Mouse (Mus musculus) thymus, postnatal 14 days (tissue): Measurements from ENCODE around the gene Synpo2.
A peak's percentile ranks its signal among the peaks of the same experiment; 100 is the strongest.

Experiments
- DNase-seq: peaks from one replicate; pipeline ENCODE4 v3.0.0; 2021

Synpo2 gene

GRCm38 (mm10) chr3:123204658-123205057, 31.3 kb downstream of the Synpo2 start:
- no peak for DNase-seq

DNA sequence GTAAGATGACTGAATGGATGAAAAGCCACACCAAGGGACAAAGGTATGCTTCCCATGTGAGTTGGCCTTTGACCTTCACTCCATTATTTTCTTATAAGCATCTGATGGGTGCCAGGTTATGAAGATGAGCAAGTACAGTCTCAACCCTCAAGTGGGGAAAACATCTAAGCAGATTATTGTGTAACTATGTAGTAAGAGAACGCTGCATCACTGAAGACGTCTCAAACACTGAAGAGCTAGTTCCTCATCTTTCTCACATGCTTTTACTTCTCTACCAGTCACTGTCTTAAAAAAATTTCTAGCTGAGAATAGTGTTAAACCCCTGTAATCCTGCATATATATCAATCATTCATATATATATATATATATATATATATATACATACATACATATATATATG, 34.2 kb downstream of the Synpo2 start:
- DNase-seq: no peak

DNA sequence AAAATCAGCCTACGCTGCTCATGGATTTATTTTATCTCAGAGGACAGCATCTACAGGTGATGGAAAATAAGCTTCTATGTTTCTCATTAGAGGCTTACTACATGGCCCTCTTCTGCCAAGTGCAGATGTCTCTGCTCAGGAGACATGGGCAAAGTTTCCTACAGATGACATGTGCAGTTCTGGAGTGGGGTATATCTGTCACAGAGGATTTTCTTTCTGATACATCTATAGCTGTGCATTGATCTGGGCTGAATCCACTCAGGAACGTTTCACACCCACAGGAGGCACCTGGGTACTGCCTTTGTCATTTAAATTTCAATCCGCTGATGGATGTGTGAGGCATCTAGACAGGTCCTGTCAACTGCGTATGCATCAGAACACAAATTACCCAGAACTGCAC, 42.2 kb downstream of the Synpo2 start:
- no peak for DNase-seq

DNA sequence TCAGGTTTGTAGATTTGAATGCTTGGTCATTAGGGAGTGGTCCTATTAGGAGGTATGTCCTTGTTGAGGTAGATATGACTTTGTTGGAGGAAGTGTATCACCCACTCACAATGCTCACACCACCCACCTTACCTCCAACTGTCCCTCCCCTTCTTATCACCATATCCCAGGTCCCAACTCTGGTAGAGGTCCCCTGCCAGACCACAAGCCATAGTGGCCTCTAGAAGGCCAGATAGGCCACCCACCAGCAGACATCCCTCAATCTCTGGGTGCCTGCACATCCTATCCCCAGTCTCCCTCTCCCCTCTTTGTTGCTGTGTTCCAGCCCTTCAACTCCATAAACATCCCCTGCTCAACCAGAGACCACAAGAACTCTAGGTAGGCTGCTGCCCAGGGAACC, 44.3 kb downstream of the Synpo2 start:
- DNase-seq: no peak

DNA sequence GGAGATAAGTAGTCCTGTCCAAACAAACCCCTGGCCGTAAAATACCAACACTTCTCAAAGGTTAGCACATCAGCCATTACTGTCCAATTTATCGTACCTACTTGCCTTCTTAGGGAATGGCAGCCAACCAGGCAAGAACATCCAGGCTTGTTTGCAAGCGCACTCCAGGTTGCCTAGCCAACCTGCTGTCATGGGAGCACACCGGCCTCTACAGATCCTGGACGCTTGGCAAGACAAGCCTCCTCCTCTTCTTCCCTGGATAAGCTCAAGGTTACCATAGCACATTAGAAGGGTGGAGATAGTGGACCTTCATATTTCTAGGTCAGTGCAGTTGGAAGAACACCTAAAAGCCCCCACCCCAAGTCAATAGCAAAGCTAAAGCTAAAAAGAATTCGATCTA, 45.6 kb downstream of the Synpo2 start:
- no peak for DNase-seq

- DNase-seq: no peak
Measured at GRCm38 (mm10) chr3:123189826-123190225, 46.1 kb downstream of the Synpo2 start.

- no peak for DNase-seq
Measured at GRCm38 (mm10) chr3:123188616-123189230, 47.2 kb downstream of the Synpo2 start.

DNA sequence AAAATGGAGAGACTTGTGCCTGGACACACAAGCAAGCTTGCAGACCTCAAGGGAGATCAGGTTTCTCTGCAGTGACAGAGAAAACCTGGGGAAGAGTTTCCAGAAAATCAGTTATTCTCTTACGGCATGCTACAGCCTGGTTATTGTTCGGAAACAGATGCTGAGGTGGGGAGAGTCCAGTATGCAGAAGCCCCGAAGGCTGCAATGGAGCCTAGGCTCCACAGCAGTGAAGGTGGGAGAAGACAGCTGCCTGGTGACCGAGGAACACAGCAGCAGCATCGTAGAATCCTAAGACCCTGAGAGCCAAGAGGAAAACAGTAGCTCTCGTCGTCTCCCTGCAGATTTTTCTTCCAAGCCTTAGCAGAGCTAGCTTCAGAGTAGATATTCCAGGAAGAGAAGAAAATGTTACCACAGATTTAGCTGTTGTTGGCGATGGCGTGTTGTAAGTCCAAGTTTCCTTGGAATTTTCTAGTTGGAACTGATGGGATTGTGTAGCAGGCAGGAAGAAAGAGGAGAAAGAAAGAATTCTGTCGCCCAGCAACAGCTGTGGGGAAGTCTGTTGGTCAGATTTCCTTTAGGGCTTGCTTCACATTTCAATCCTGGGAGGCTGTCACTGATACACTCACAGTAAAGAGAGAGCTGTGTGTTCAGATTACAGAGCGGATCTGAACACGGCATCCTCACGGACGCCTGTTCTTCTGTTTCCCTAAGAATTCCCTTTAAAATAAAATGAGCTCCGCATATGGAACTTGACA, 48.4 kb downstream of the Synpo2 start:
- DNase-seq: no peak

GRCm38 (mm10) chr3:123185238-123185925, 50.6 kb downstream of the Synpo2 start:
- no peak for DNase-seq

- no peak for DNase-seq
Measured at GRCm38 (mm10) chr3:123184281-123184680, 51.7 kb downstream of the Synpo2 start.

DNA sequence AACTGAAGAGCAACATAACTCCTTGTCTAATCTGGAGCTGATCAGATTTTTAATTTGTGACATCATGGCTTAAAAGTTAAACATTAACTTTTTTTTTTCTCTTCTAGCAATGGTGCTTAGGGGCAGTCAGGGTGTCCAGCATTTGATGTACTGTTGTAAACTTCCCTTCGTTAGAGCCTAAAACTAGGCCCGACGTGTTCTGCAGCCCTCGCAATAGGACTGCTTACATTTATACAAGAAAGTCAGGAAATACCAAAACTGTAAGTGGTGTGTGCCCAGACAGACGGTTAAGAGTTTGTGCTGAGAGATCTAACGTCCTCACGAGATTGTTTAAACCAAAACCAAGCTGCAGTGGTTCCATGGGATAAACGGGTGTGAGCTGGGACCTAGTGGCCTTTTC, 56.4 kb downstream of the Synpo2 start:
- no peak for DNase-seq

DNA sequence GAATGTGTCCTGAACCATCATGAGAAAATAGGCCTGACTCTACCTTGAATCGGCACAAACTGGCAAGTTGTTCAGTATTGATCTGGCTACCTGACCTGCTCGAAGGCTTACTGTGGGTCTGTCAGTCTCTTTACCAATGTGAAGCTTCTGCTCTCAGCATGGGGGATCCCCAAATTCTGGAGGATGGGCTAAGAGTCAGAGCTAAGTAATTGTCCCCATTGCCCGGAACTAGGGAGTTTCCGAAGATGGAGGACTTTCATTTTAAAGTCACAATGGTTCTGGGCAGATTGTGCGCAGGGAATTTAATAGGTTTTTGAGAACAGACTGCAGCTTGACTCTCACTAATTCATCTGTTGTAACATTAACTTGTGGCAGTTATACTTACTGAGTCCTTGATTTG, 56.9 kb downstream of the Synpo2 start:
- DNase-seq: no peak

GRCm38 (mm10) chr3:123178420-123178819, 57.5 kb downstream of the Synpo2 start:
- no peak for DNase-seq

- DNase-seq: no peak
Measured at GRCm38 (mm10) chr3:123176366-123177334, 59.3 kb downstream of the Synpo2 start.

- DNase-seq: no peak
Measured at GRCm38 (mm10) chr3:123175142-123175541, 60.8 kb downstream of the Synpo2 start.

GRCm38 (mm10) chr3:123174379-123174697, 61.6 kb downstream of the Synpo2 start:
- DNase-seq: no peak

- DNase-seq: no peak
Measured at GRCm38 (mm10) chr3:123173553-123174378, 62.2 kb downstream of the Synpo2 start.

DNA sequence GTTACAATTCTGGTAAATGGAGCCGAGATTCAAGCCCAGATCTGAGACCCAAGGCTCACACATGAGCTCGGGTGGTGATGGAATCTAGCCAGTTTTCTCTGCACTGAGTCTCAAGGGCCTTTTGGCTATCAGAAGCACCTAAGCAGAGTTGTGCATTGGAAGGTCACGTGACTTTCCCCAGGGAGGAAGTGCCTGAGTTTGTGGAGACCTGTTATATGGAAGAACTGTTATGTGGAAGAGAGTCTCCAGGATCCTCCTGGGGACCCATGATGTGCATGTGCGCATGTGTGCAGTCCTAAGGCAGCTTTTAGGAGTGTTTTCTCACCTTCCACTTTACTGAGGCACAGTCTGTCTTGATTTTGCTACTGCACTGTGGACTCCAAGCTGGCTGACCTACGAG, 63.8 kb downstream of the Synpo2 start:
- no peak for DNase-seq

- no peak for DNase-seq
Measured at GRCm38 (mm10) chr3:123169398-123169797, 66.6 kb downstream of the Synpo2 start.

GRCm38 (mm10) chr3:123168815-123169214, 67.1 kb downstream of the Synpo2 start:
- peak; percentile 51 for DNase-seq

- no peak for DNase-seq
Measured at GRCm38 (mm10) chr3:123166450-123166849, 69.5 kb downstream of the Synpo2 start.

- DNase-seq: no peak
Measured at GRCm38 (mm10) chr3:123164183-123164582, 71.8 kb downstream of the Synpo2 start.
